Comparison of ENCODE assay signal across 20 mouse cellular contexts in genomic region chr19:43902887-43903286, GRCm38 (mm10).
"Had no signal": no experiment of that assay in that cellular context is flagged by ENCODE, and none has a peak within 500 bp of the region (broad histone marks: within the 10 kb centered on the region; RNA-seq: fewer than 3 reads in every experiment).

No protein-coding gene starts in this region.

- H3K9ac ChIP-seq: lung, embryonic 15.5 days; midbrain, embryonic 12.5 days; neural tube, embryonic 13.5 days; neural tube, embryonic 15.5 days had no signal

- DNase-seq: lung, adult 18-20 months; lung, postnatal 14 days; lung, postnatal 4 days; midbrain, embryonic 14.5 days; retina, postnatal 1 day; right cerebral cortex, adult 18-20 months; right cerebral cortex, postnatal 25 days; right cerebral cortex, postnatal 4 days; spleen, adult 18-20 months; thymus, adult 18-20 months; thymus, postnatal 14 days; thymus, postnatal 36 days had no signal

- ATAC-seq: lung, postnatal 0 days; midbrain, embryonic 16.5 days had no signal

- H3K9me3 ChIP-seq: lung, embryonic 15.5 days; midbrain, embryonic 10.5 days; midbrain, embryonic 12.5 days; neural tube, embryonic 13.5 days; neural tube, embryonic 15.5 days had no signal

- H3K4me3 ChIP-seq: lung, embryonic 15.5 days; midbrain, embryonic 10.5 days; midbrain, embryonic 12.5 days; myocyte; neural tube, embryonic 13.5 days; neural tube, embryonic 15.5 days had no signal

- H3K4me1 ChIP-seq: neural tube, embryonic 15.5 days had no signal

- H3K27me3 ChIP-seq: lung, embryonic 15.5 days; midbrain, embryonic 12.5 days; neural tube, embryonic 13.5 days; neural tube, embryonic 15.5 days had no signal

- H3K27ac ChIP-seq: lung, embryonic 15.5 days; midbrain, embryonic 10.5 days; midbrain, embryonic 12.5 days; neural tube, embryonic 13.5 days; neural tube, embryonic 15.5 days had no signal

- H3K4me2 ChIP-seq: lung, embryonic 15.5 days; midbrain, embryonic 12.5 days; neural tube, embryonic 13.5 days; neural tube, embryonic 15.5 days had no signal
